Mouse (Mus musculus) liver, embryonic 14.5 days (tissue): ENCODE measurements around the gene Reps2.

ENCODE experiments used
- CTCF ChIP-seq: IDR thresholded peaks from 2 replicates; pipeline ENCODE4 v1.5.1; 2016; ENCODE audit warnings: antibody characterized with exemption, low read depth, control low read depth
- EP300 ChIP-seq: IDR thresholded peaks from 2 replicates; pipeline ENCODE4 v1.6.1; 2016; ENCODE audit warnings: antibody characterized with exemption, low read depth

DNA sequence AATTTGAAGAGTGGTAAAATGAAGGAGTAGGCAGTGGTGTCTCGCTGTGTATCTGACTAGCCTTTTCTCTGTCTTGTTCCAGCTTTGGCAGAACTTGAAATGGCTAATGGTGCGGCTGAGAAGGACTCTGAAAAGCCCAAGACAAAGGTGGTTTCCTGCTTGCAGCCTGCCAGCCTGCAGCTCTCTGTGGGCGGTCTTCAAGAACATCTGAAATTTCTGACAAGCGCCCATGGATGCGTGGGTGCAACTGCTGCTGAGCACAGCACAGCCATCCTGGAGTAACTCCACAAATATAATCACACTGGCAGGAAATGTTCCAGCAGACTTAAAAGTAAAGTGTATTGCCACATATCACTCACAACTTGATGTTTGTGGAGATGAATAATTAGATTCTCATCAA, 181.3 kb downstream of the Reps2 start:
- TF ChIP-seq EP300 (no peak), CTCF (no peak)
